Mouse (Mus musculus): ENCODE results near the gene Ndufc1. TPM values are rescaled to one million over a fixed set of nuclear protein-coding genes. Genes with fewer than 3 reads are reported as not detected.
"Not testable (repeated sequence)": the region's sequence is repeated elsewhere in the genome, so short reads cannot be mapped to it uniquely, and the experiment has no call there.

Gene Ndufc1
- polyA plus RNA-seq, 1 experiment, result 44.9 TPM

GRCm38 (mm10) chr3:51407870-51408560 lies 773 bp downstream of the Ndufc1 start:
- Histone ChIP-seq H3K4me3 (ENCODE audit: extremely low read depth, insufficient read depth, insufficient read length) (peak overlapping the region; percentile 95), H3K27me3 (ENCODE audit: control insufficient read depth, insufficient read depth, low read length) (no peaks in the 10 kb centered on the region), H3K27ac (ENCODE audit: insufficient read depth, low read length) (no peak overlapping the region; the same call in 1 of the 2 replicates), H3K36me3 (ENCODE audit: control insufficient read depth, insufficient read depth, low read length) (peaks cover 10% of the 10 kb centered on the region), H3K4me1 (ENCODE audit: control insufficient read depth, insufficient read depth, insufficient read length) (peaks cover 5% of the 10 kb centered on the region; the same call in 1 of the 2 replicates)
- DNase-seq (ENCODE audit: low read depth in 1 of 2, low spot score in 2 of 2), result no peak
- no peak for TF ChIP-seq CTCF (IDR thresholded peaks at IDR 0.05; ENCODE audit: extremely low read depth, insufficient read depth, insufficient read length, insufficient replicate concordance)
- TF ChIP-seq POLR2A (IDR thresholded peaks at IDR 0.05; ENCODE audit: low read depth, low read length), result no peak
- 34% methylated on average over 20 of the region's 20 CpGs for WGBS

- Histone ChIP-seq H3K4me1 (ENCODE audit: control insufficient read depth, insufficient read depth, insufficient read length) (no peaks in the 10 kb centered on the region; the same call in 1 of the 2 replicates), H3K36me3 (ENCODE audit: control insufficient read depth, insufficient read depth, low read length) (peaks cover 10% of the 10 kb centered on the region), H3K27me3 (ENCODE audit: control insufficient read depth, insufficient read depth, low read length) (no peaks in the 10 kb centered on the region), H3K4me3 (ENCODE audit: extremely low read depth, insufficient read depth, insufficient read length) (no peak overlapping the region), H3K27ac (ENCODE audit: insufficient read depth, low read length) (no peak overlapping the region)
- no peak for DNase-seq (ENCODE audit: low read depth in 1 of 2, low spot score in 2 of 2)
- no peak for TF ChIP-seq POLR2A (IDR thresholded peaks at IDR 0.05; ENCODE audit: low read depth, low read length)
- TF ChIP-seq CTCF (IDR thresholded peaks at IDR 0.05; ENCODE audit: extremely low read depth, insufficient read depth, insufficient read length, insufficient replicate concordance), result no peak
- WGBS, result 81% methylated on average over 12 of the region's 12 CpGs
Observed at GRCm38 (mm10) chr3:51402628-51403027, 6.2 kb downstream of the Ndufc1 start.

- not testable (repeated sequence) for H3K27ac ChIP-seq (ENCODE audit: insufficient read depth, low read length); H3K4me1 ChIP-seq (ENCODE audit: control insufficient read depth, insufficient read depth, insufficient read length); H3K4me3 ChIP-seq (ENCODE audit: extremely low read depth, insufficient read depth, insufficient read length); DNase-seq (ENCODE audit: low read depth in 1 of 2, low spot score in 2 of 2); H3K36me3 ChIP-seq (ENCODE audit: control insufficient read depth, insufficient read depth, low read length); H3K27me3 ChIP-seq (ENCODE audit: control insufficient read depth, insufficient read depth, low read length)
- WGBS, result 62% methylated on average over 4 of the region's 4 CpGs
Observed at GRCm38 (mm10) chr3:51402054-51402453, 6.7 kb downstream of the Ndufc1 start.

DNA sequence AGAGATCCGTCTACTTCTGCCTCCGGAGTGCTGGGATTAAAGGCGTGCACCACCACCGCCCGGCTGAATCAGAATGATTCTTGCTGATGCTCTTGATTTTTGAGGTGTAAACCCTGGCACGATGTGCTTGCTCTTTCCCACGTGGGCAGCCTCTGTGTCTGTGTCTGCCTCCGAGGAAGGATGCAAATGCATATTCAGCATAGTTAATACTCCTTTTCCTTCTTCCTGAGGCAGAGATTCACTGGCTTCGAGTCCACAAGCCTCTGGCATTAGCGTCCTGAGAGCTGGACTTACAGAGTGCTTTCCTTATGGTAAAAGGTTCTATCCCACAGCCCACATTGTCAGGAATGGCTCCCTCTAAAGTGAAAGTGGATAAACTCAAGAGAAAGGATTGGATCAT lies 8.1 kb downstream of the Ndufc1 start:
- 75% methylated on average over 10 of the region's 10 CpGs for WGBS
- Histone ChIP-seq H3K27me3 (ENCODE audit: control insufficient read depth, insufficient read depth, low read length) (no peaks in the 10 kb centered on the region), H3K27ac (ENCODE audit: insufficient read depth, low read length) (no peak overlapping the region), H3K4me3 (ENCODE audit: extremely low read depth, insufficient read depth, insufficient read length) (no peak overlapping the region), H3K36me3 (ENCODE audit: control insufficient read depth, insufficient read depth, low read length) (peaks cover 4% of the 10 kb centered on the region), H3K4me1 (ENCODE audit: control insufficient read depth, insufficient read depth, insufficient read length) (peaks cover 3% of the 10 kb centered on the region)
- no peak for TF ChIP-seq CTCF (IDR thresholded peaks at IDR 0.05; ENCODE audit: extremely low read depth, insufficient read depth, insufficient read length, insufficient replicate concordance)
- TF ChIP-seq POLR2A (IDR thresholded peaks at IDR 0.05; ENCODE audit: low read depth, low read length), result no peak
- no peak for DNase-seq (ENCODE audit: low read depth in 1 of 2, low spot score in 2 of 2)

GRCm38 (mm10) chr3:51399531-51399930 lies 9.3 kb downstream of the Ndufc1 start:
- H3K4me3 ChIP-seq (ENCODE audit: extremely low read depth, insufficient read depth, insufficient read length), result no peak overlapping the region
- peaks cover 3% of the 10 kb centered on the region for H3K4me1 ChIP-seq (ENCODE audit: control insufficient read depth, insufficient read depth, insufficient read length)
- DNase-seq (ENCODE audit: low read depth in 1 of 2, low spot score in 2 of 2), result no peak
- H3K27me3 ChIP-seq (ENCODE audit: control insufficient read depth, insufficient read depth, low read length), result no peaks in the 10 kb centered on the region
- TF ChIP-seq POLR2A (IDR thresholded peaks at IDR 0.05; ENCODE audit: low read depth, low read length), result no peak
- TF ChIP-seq CTCF (IDR thresholded peaks at IDR 0.05; ENCODE audit: extremely low read depth, insufficient read depth, insufficient read length, insufficient replicate concordance), result no peak
- H3K27ac ChIP-seq (ENCODE audit: insufficient read depth, low read length), result no peak overlapping the region
- WGBS, result 68% methylated on average over 4 of the region's 4 CpGs
- peaks cover 1% of the 10 kb centered on the region; the same call in 1 of the 2 replicates for H3K36me3 ChIP-seq (ENCODE audit: control insufficient read depth, insufficient read depth, low read length)

DNA sequence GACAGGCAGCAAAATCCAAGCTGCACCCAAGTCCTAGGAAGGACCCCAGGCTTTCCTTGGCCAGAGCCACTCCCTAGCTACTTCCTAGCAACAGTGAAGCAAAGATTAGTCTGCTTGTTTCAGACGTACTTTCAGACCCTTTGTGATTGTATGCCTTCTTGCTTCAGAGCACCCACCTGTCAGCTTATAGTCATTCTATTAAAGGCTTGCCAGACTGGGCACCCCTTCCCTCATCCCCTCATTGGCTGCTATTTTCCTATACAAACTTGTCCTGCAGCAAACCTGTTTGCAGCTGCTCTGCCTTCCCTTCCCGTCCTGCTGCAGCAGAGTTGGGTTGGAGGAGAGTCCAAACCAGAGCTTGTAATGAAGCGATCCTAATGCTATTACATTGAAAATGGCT lies 10.1 kb downstream of the Ndufc1 start:
- no peak for DNase-seq (ENCODE audit: low read depth in 1 of 2, low spot score in 2 of 2)
- WGBS, result 42% methylated on average over 3 of the region's 3 CpGs
- no peak for TF ChIP-seq POLR2A (IDR thresholded peaks at IDR 0.05; ENCODE audit: low read depth, low read length)
- TF ChIP-seq CTCF (IDR thresholded peaks at IDR 0.05; ENCODE audit: extremely low read depth, insufficient read depth, insufficient read length, insufficient replicate concordance), result no peak

GRCm38 (mm10) chr3:51397700-51398299 lies 11.0 kb downstream of the Ndufc1 start:
- 83% methylated on average over 15 of the region's 15 CpGs for WGBS
- Histone ChIP-seq H3K36me3 (ENCODE audit: control insufficient read depth, insufficient read depth, low read length) (no peaks in the 10 kb centered on the region), H3K4me3 (ENCODE audit: extremely low read depth, insufficient read depth, insufficient read length) (no peak overlapping the region), H3K4me1 (ENCODE audit: control insufficient read depth, insufficient read depth, insufficient read length) (peaks cover 3% of the 10 kb centered on the region), H3K27me3 (ENCODE audit: control insufficient read depth, insufficient read depth, low read length) (no peaks in the 10 kb centered on the region), H3K27ac (ENCODE audit: insufficient read depth, low read length) (no peak overlapping the region)
- DNase-seq (ENCODE audit: low read depth in 1 of 2, low spot score in 2 of 2), result no peak
- TF ChIP-seq POLR2A (IDR thresholded peaks at IDR 0.05; ENCODE audit: low read depth, low read length) (no peak), CTCF (IDR thresholded peaks at IDR 0.05; ENCODE audit: extremely low read depth, insufficient read depth, insufficient read length, insufficient replicate concordance) (no peak)

More for the DNA sequence above, 10.1 kb downstream of the Ndufc1 start:
- H3K4me1 ChIP-seq (ENCODE audit: control insufficient read depth, insufficient read depth, insufficient read length), result peaks cover 3% of the 10 kb centered on the region
- H3K36me3 ChIP-seq (ENCODE audit: control insufficient read depth, insufficient read depth, low read length), result no peaks in the 10 kb centered on the region
- H3K27me3 ChIP-seq (ENCODE audit: control insufficient read depth, insufficient read depth, low read length), result no peaks in the 10 kb centered on the region
- H3K4me3 ChIP-seq (ENCODE audit: extremely low read depth, insufficient read depth, insufficient read length), result no peak overlapping the region
- no peak overlapping the region for H3K27ac ChIP-seq (ENCODE audit: insufficient read depth, low read length)
